ENCODE assay signal across 8 mouse cellular contexts in genomic region chr4:45612132-45612531, GRCm38 (mm10).
A peak's percentile ranks its signal among the peaks of the same experiment; 100 is the strongest.
DNase-seq lines count a peak whose midpoint lies in the region; ATAC-seq lines count a peak whose summit lies in the region.

No protein-coding gene starts in this region.

- intact Hi-C loops in heart, postnatal 25 days (cut with DNase I), result loop anchor here (2.0 to 5.0 kb wide), 3 partner anchors 65 to 193 kb away; partner anchors contain the start of gene Shb

- H3K9me3 ChIP-seq in liver, embryonic 12.5 days (replicated peaks), result no peaks in the 10 kb centered on the region
- H3K9me3 ChIP-seq in stomach, embryonic 15.5 days, result no peaks in the 10 kb centered on the region
- H3K9me3 ChIP-seq in forebrain, embryonic 16.5 days (ENCODE audit: control insufficient read depth, low read length), result no peaks in the 10 kb centered on the region

- H3K27ac ChIP-seq in liver, embryonic 12.5 days, result no peak overlapping the region
- no peak overlapping the region for H3K27ac ChIP-seq in stomach, embryonic 15.5 days
- H3K27ac ChIP-seq in forebrain, embryonic 16.5 days (ENCODE audit: low read length), result no peak overlapping the region

- no peaks in the 10 kb centered on the region for H3K27me3 ChIP-seq in liver, embryonic 12.5 days (replicated peaks)
- no peaks in the 10 kb centered on the region for H3K27me3 ChIP-seq in stomach, embryonic 15.5 days (replicated peaks)
- H3K27me3 ChIP-seq in forebrain, embryonic 16.5 days (replicated peaks; ENCODE audit: control insufficient read depth, insufficient read depth, low read length), result no peaks in the 10 kb centered on the region

- peak; percentile 33 to 70 for DNase-seq in heart, adult 18-20 months
- DNase-seq in heart, postnatal 25 days (ENCODE audit: low spot score), result no peak
- DNase-seq in 3T3-L1 (ENCODE audit: low read depth, low spot score), result peak; percentile 54
- DNase-seq in adrenal gland, adult 2 months, result peak; percentile 70
- DNase-seq in gastrocnemius, postnatal 10 days, result peak; percentile 62

- 24% methylated on average over 5 of the region's 5 CpGs for WGBS in liver, embryonic 12.5 days (ENCODE audit: insufficient replicate concordance)
- WGBS in stomach, embryonic 15.5 days, result 29% methylated on average over 5 of the region's 5 CpGs
- 60% methylated on average over 5 of the region's 5 CpGs for whole genome bisulfite sequencing in forebrain, embryonic 16.5 days

- H3K4me3 ChIP-seq in liver, embryonic 12.5 days, result no peak overlapping the region
- no peak overlapping the region for H3K4me3 ChIP-seq in stomach, embryonic 15.5 days (replicated peaks)
- no peak overlapping the region for H3K4me3 ChIP-seq in forebrain, embryonic 16.5 days (replicated peaks; ENCODE audit: low read length)

- H3K36me3 ChIP-seq in liver, embryonic 12.5 days, result no peaks in the 10 kb centered on the region
- H3K36me3 ChIP-seq in stomach, embryonic 15.5 days, result no peaks in the 10 kb centered on the region
- H3K36me3 ChIP-seq in forebrain, embryonic 16.5 days (ENCODE audit: control insufficient read depth, insufficient read depth), result no peaks in the 10 kb centered on the region

- no peak overlapping the region for H3K9ac ChIP-seq in liver, embryonic 12.5 days
- H3K9ac ChIP-seq in stomach, embryonic 15.5 days, result no peak overlapping the region
- H3K9ac ChIP-seq in forebrain, embryonic 16.5 days (replicated peaks; ENCODE audit: low read depth, low read length), result no peak overlapping the region

- H3K4me2 ChIP-seq in liver, embryonic 12.5 days, result no peak overlapping the region
- H3K4me2 ChIP-seq in stomach, embryonic 15.5 days, result no peak overlapping the region
- H3K4me2 ChIP-seq in forebrain, embryonic 16.5 days (ENCODE audit: low read length), result no peak overlapping the region

- ATAC-seq in liver, embryonic 12.5 days, result peak; percentile 59
- peak; percentile 14; the same call in 1 of the 2 replicates for ATAC-seq in stomach, embryonic 15.5 days (ENCODE audit: insufficient read depth, low FRiP score, low read depth)
- no peak for ATAC-seq in forebrain, embryonic 16.5 days

- peaks cover 10% of the 10 kb centered on the region for H3K4me1 ChIP-seq in liver, embryonic 12.5 days
- no peaks in the 10 kb centered on the region for H3K4me1 ChIP-seq in stomach, embryonic 15.5 days
- peaks cover 6% of the 10 kb centered on the region for H3K4me1 ChIP-seq in forebrain, embryonic 16.5 days (replicated peaks; ENCODE audit: control insufficient read depth, insufficient read depth, low read length)
